Mouse (Mus musculus): ENCODE data around the gene Desi2. TPM values are rescaled to one million over a fixed set of nuclear protein-coding genes. Genes with fewer than 3 reads are reported as not detected.
"Not testable (repeated sequence)": the region's sequence is repeated elsewhere in the genome, so short reads cannot be mapped to it uniquely, and the experiment has no call there.

Gene Desi2
- polyA plus RNA-seq (2012; rRNA removed): 13.4 and 15.0 TPM in 2 replicates

DNA sequence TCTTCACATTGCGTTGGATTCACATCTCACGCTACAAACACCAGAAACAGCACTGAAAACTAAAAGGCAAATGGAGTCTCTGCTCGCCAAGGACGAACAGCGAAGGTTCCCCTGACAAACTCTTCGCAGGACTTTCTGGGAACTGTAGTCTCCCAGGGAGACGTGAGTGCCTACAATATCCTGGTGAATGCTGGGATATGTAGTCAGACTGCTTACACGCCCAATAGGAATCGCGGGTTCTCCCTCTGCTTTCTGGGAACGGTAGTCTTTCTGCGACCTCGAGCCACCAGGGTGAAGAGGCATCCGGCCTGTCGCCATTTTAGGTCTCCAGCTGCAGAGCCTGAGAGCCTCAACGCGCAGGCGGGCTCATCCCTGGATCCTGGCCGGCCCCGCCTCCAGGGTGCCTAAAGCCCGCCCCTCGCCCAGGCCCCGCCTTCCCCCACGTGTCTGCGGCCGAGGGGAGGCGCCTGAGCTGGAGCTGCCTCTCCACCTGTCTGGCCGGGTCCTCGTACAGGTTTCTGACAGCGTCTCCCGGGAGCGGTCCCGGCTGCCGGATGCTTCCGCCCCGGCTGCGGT is at the start of gene Desi2:
TSS of gene Desi2 (plus strand) at position 202 of the 576 bp plus-strand sequence.
- peak; percentile 97 to 99 for DNase-seq (ENCODE audit: extremely low spot score in 1 of 2, low spot score in 1 of 2)

DNA sequence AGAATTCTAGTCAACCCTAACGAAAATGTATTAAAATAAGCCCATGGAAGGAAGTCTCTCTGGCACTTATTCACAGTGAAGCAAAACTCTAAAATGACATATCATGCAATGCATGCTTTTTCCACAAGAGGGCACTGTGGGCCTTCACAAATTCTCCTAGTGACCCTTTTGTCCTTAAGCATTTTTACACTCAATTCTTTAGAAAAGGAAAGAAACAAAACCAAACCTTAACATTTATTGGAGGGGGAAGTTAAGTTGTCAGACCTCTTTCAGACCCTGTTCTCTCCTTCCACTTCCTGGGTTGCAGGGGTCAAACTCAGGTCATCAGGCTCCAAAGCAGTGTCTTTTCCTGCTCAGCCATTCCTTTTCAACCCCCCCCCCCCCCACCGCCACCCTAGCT is 40.7 kb upstream of the Desi2 start:
- peak; percentile 3 to 65 for DNase-seq (ENCODE audit: extremely low spot score in 1 of 2, low spot score in 1 of 2)

DNA sequence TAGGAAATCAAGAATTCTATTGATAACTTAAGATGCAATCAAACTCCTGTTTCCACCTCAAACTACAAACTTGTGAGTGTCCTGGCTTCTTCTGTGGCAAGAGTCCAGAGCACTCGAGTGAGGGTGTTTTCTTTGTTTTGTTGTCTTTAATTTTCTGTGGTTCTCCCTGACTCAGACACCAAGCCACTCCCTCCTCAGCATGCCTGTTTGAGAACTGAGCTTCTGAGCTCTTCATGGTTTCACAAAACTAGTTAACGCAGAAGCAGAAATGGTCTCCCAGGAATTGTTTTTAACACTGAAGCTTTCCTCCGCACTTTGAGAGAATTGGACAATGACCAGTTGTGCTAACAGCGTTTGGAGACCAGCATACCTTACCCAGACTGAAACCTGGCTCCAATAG is 40.3 kb upstream of the Desi2 start:
- DNase-seq (ENCODE audit: extremely low spot score in 1 of 2, low spot score in 1 of 2): not testable (repeated sequence)

DNA sequence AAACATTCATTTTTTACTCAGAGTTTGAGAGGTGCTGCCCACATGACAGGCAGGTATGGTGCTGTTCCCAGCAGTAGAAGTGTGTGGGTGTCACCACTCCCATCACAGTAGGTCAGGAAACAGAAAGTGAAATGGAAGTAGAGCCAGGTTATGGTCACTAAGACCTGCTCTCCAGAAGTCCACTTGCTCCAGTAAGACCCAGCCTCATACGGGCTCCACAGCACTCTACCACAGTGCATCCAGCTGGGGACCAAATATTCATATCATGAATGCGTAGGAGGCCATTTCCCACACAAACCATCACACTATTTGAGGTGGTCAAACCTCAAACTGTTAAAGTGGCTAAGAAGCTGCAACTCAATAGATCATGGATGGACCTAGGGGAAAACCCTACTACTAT is 5.0 kb upstream of the Desi2 start:
- DNase-seq (ENCODE audit: extremely low spot score in 1 of 2, low spot score in 1 of 2): no peak

DNA sequence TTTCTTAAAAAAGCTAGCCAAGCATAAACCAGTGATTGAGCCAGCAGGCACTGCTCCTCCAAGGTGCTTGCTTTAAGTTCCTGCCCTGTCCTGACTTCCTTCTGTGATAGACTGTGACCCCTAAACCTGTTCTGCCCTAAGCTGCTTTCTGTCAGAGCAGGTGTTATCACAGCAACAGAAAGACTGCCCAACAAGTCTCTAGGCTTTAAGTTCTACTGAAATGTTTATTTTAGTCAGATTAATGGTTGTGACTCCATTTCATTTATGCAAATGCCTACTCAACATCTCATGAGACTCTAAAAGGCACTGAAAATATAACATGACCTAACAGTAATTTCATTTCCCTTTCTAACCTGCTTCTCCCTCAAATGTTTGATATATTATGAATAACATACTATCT is 1.6 kb upstream of the Desi2 start:
- no peak for DNase-seq (ENCODE audit: extremely low spot score in 1 of 2, low spot score in 1 of 2)

DNA sequence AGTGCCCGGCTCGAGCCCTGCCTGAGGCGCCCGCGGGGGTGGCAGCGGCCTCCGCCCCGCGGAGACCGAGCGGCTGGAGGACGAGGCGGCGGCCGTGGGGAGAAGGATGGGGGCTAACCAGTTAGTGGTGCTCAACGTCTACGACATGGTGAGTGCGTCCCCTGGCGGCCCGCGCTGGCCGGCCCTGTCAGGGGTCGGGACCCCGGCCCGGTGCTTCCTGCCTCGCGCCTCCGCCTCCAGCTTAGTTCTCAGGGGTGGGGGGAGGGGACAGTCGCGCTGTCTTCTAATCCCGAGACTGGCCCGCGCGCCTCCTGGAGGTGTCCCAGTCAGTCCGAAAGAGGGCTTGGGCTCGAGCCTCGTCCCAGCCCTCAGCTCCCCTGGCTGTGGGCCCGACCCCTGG is 593 bp downstream of the Desi2 start:
- DNase-seq (ENCODE audit: extremely low spot score in 1 of 2, low spot score in 1 of 2): not testable (repeated sequence)

DNA sequence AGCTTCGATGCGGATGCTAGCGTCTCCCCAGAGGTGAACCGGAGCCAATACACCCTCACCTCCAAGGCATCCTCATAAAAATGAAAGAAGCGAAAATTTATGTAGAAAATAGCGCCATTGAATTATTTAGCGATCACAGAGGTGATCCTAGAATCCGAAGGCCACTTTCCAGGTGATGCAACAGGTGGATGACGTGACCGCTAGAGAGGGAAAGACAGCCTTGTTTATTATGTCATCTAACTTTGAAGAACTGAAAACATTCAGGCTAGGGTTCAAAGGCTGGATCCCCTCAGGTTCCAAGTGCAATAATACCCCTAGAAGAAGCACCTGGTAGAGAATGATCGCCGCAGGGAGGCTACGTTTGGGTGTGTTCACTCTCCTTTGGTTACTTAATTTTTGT is 1.2 kb downstream of the Desi2 start:
- peak in 1 of 2 experiments; percentile 26 for DNase-seq (ENCODE audit: extremely low spot score in 1 of 2, low spot score in 1 of 2)

DNA sequence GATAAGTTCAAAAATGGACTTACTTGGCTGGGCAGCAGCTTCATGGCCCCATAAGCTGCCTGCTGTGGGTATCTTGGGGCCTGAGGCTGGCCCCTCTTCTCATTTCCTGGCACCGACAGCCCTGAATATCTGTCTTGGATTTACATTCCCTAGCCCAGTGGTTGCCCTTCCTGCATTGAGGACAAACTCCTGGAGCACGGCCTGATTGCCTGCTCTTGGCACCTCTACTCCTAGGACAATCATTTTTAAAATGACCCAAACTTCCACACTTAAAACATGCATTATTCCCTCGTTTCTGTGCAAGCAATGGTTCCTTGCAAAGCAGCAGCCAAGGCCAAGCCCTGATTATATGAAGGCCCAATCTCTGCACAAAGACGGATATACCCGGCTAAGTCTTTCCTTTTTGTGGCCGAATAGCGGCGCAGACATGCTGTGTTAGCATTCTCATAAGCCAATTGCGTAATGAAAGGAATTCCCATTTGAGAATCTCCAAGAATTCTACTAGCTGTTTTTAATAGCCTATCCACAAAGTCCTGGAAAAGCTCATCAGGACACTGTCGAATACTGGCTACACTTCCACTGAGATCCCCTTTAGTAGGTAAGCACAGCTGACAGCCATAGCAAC is 18.6 kb downstream of the Desi2 start:
- no peak for DNase-seq (ENCODE audit: extremely low spot score in 1 of 2, low spot score in 1 of 2)

DNA sequence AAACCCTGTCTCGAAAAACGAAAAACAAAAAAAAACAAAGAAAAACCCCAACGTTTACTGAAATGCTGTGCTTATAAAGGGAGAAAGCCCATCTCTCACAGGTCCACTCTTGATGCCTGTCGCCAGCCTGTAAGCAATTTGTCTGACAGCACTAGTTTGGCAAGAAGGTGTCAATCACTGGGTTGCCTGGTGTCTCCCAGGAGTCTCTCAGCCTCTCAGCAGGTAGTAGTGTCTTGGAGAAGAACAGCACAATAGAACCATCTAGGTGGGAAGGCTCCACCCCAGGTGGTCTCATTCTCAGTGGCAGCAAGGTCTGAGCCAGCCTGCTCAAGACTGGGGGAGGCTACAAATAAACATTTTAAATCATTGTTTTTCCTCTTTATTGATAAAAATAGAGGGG is 20.6 kb downstream of the Desi2 start:
- not testable (repeated sequence) for DNase-seq (ENCODE audit: extremely low spot score in 1 of 2, low spot score in 1 of 2)

DNA sequence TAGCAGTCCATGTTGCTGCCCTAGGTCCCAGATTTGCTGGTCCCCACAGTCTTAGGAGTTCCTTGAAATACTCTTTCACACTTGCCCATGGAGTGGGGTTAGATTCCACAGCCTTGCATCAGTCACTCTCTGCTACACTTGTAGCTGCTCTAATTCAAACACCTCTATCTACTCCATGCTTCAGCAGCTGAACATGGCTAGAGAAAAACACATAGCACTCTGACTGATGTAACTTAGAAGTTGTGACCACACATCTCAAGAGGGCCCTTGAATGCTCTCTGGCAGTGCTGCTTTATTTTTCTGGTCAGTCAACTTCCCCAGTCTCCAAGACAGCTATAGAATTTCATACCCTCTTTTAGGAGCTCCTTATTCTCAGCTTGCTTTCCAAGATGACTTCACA is 22.7 kb downstream of the Desi2 start:
- DNase-seq (ENCODE audit: extremely low spot score in 1 of 2, low spot score in 1 of 2): no peak

DNA sequence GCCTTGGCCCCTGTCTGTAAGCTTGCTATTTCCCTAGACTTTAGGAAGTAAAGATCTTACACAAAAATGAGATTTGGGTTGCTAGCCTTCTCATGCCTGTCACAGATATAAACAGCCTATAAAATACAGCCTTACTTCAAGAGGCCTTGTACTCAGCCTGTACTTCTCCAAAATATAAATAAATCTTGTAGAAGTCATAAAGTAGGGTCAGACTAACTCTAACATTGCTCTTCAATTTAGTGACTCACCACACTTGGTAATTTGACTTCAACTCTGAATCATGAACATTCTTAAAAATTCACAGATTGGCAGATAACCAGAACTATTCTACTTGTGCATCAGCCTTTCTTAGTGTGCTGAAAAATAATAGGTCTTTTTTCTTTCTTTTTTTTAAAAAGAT is 29.9 kb downstream of the Desi2 start:
- no peak for DNase-seq (ENCODE audit: extremely low spot score in 1 of 2, low spot score in 1 of 2)

DNA sequence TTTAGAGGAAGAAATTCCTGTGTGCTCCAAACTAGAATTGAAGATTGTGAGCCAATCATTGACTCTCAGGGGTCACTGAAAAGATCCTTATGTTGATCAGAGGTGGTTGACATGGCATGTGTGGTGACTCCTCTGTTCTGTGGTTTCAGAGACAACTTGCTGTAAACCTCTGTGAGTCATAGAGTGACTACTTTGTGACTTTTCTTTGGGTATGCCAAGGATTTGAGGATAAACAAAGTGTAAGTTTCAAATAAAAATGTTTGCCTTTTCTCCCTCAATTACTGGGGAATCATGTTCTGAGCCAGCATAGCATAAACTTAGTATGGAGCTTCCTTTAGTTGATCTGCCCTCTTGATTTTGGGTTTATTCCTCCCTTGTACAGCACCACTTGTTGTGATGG is 31.1 kb downstream of the Desi2 start:
- no peak for DNase-seq (ENCODE audit: extremely low spot score in 1 of 2, low spot score in 1 of 2)

DNA sequence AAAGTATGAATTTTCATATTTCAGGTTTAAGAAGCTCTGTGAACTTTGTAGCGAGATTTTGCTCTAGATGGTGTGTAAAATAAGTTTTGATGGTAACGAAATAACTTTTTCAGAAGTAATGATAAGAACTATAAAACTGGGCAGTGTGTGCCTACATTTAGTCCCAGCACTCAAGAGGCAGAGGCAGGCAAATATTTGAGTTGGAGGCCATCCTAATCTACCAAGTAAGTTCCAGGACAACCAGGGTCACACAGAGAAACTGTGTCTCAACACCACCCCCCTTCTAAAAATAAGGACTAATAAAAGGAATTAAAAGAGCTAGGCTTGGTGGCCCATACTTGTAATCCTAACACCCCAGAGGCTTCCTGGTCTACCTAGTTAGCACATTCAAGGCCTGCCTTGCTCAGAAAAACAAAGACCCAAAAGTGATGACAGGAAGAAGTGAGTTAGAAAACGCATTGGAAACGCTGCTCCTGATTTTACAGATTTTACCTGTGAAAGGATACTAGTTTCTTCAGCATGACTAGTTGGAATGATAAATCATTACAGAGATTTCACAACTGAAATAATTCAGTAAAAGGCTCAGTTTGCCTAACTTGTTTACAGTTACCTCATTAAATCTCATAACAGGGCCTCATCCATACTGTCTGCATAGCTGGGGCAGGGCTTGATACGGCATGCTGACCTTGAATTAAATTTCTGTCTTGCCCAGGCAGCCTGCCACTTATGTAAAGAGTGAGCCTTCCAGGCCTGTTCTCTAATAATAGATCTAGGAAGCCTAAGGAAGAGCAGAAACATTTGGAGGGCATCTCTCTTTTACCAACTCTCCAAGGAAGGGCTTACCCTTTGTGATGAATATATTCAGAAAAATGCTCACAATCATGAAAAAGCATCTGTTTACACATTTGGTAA is 32.2 kb downstream of the Desi2 start:
- no peak for DNase-seq (ENCODE audit: extremely low spot score in 1 of 2, low spot score in 1 of 2)

DNA sequence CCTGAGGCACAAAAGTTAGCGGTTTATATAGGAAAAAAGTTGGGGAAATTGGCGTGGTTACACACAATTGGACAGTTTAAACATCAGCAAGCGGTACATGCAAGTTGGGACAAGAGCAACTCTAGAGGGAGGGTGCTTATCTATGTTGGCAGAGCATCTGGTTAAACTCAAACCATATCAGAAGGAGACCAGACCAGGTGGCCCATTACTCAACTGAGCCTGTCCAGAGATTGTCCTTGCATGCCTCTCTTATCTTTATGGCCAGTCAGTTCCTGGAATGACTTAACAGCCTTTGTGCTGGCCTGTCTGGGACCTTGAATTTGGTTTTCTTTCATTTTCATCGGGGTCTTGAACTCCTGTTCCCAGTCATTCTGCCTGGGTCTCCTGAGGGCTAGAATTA is 41.7 kb downstream of the Desi2 start:
- not testable (repeated sequence) for DNase-seq (ENCODE audit: extremely low spot score in 1 of 2, low spot score in 1 of 2)

DNA sequence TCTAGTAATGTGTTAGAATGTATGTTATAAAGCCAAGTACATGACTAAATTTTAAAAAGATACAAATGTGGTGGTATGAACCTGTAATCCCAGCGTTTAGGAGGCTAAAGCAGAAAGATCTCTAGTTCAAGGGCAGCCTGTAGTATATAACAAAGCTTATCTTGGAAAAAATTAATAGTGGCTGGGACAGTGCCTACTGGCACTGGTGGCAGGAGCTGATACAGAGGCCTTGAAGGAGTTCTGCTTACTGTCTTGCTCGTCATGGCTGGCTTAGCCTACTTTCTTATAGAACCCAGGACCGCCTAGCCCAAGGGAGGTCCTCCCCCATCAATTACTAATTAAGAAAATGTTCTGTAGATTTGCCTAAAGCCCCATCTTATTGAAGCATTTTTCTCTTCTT is 46.9 kb downstream of the Desi2 start:
- no peak for DNase-seq (ENCODE audit: extremely low spot score in 1 of 2, low spot score in 1 of 2)

DNA sequence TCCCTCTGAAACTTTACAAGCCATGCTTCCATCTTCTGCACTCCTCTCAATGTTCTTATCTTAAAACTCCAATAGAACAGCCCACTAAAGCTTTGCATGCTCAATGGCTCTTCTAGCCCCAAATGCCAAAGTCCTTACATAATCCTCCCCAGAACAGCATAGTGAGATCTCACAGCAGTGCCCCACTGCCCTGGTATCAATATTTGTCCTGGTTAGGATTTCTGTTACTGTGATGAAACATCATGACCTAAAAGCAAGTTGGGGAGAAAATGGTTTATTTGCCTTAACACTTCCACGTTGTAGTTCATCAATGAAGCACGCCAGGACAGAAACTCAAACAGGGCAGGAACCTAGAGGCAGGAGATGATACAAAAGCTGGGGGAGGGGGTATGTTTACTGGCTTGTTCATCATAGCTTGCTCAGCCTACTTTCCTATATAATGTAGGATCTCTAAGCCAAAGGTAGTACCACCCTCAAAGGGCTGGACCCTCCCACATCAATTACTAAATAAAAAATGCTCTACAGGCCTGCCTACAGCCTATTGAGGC is 48.8 kb downstream of the Desi2 start:
- DNase-seq (ENCODE audit: extremely low spot score in 1 of 2, low spot score in 1 of 2): no peak

DNA sequence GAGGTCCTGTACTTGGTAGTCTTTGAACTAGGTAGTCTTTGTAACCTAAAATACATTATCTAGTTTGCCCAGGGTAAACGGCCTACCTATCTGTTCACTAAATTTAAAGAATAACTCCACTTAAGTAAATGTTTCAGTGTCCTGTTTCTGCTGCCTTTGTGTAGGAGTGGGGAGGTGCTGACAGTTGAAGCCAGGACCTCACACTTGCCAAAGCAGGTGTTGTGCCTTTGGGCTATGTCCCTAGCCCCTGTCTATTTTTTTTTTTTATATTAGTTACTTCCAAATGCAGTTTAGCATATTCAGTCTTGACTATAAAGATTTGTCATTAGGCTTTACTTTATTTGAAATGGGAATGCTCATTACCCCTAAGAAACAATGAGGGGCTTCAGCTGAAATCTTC is 51.5 kb downstream of the Desi2 start:
- no peak for DNase-seq (ENCODE audit: extremely low spot score in 1 of 2, low spot score in 1 of 2)

DNA sequence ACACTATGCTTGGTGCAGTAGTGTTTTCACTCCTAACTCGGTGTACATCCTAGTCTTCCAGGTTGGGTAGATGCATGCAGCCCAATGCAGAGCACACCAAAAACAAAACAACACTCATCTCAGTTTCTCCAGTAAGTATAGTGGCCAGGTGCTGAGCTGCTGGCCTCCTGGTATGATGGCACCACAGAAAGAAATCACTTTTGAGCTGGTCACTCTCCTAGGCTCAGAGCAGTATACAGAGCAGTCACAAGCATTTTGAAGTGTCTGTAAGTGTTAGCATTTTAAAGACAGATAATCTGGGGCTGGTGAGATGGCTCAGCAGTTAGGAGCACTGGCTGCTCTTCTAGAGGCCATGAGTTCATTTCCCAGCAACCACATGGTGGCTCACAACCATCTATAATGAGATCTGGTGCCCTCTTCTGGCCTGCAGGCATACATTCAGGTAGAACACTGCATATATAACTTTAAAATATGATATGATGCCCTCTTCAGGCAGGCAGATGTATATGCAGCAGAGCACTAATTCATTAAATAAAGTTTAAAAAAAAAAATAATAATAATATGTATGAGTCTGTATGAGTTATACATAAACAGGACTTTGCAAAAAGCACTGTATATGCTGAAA is 54.8 kb downstream of the Desi2 start:
- DNase-seq (ENCODE audit: extremely low spot score in 1 of 2, low spot score in 1 of 2): no peak

DNA sequence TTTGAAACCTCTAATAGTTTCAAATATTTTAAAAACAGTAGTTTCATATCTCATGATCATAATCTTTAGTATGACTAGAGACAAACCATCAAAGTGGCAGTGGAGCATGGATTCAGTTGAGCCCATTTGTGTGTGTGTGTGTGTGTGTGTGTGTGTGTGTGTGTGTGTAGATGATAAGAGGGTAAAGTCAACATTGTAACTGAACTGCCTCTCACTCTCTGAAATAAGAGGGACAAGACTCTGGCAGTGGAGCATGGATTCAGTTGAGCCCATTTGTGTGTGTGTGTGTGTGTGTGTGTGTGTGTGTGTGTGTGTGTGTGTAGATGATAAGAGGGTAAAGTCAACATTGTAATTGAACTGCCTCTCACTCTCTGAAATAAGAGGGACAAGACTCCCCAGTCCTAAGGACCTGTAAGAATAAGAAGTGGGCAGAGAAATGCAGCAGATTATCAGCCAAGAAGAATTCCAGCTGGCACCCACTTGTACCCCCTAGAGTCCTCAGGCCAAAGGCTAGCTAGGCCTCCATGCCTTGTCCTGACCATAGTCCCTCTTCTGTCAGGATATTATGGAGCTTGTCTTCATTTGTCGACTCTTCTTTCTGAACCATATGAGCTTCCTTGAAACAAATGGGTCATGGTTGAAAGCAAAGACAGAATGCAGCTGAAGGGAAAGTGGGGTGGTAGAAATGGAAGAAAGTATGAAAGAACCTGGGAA is 61.0 kb downstream of the Desi2 start:
- no peak for DNase-seq (ENCODE audit: extremely low spot score in 1 of 2, low spot score in 1 of 2)

DNA sequence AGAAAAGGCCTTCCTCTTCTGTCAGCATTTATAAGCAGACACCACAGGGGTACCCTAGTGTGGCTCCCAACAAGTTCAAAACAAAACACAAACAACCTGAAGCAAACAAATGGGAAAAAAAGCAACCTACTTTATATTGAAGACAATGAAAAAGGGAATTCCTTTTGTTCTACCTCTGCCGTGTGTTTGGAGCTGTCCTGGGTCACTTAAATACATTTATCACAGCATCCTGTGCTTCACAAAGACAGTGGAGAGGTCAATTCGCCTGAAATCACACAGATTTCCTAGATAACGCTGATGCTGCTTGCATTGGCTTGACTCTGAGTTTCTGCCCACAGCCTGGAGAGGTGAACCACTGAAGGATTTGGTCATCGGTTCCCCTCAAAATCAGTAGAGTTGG is 67.4 kb downstream of the Desi2 start:
- no peak for DNase-seq (ENCODE audit: extremely low spot score in 1 of 2, low spot score in 1 of 2)

Measured in frontal cortex, adult 2 months (tissue).